Mouse (Mus musculus) hindbrain, embryonic 16.5 days (tissue): ENCODE measurements around the gene Atg7. TPM values are rescaled to one million over a fixed set of nuclear protein-coding genes. Genes with fewer than 3 reads are reported as not detected.

Source experiments
- ATAC-seq: fragments of 200-750 bp; cut with Nextera tagmentation; 2 replicates; pipeline ENCODE4 v1.8.0; 2017; ENCODE audit warnings: moderate TSS enrichment, moderate library complexity
- H3K27ac ChIP-seq: fragments of 300-500 bp; sonication (generic); 2 replicates; pipeline ENCODE4 v1.5.1; 2014; ENCODE audit warnings: low read depth, mild to moderate bottlenecking, control low read depth, low read length, moderate library complexity
- H3K27me3 ChIP-seq: fragments of 300-500 bp; sonication (generic); replicated peaks from 2 replicates; pipeline ENCODE4 v1.6.1; 2014; ENCODE audit warnings: low read length; ENCODE audit not compliant: control insufficient read depth, insufficient read depth
- H3K36me3 ChIP-seq: fragments of 300-500 bp; sonication (generic); 2 replicates; pipeline ENCODE4 v1.6.1; 2014; ENCODE audit warnings: mild to moderate bottlenecking, low read length, moderate library complexity, mixed read lengths; ENCODE audit not compliant: control insufficient read depth, insufficient read depth
- H3K4me1 ChIP-seq: fragments of 300-500 bp; sonication (generic); 2 replicates; pipeline ENCODE4 v1.6.1; 2014; ENCODE audit warnings: low read depth, low read length; ENCODE audit not compliant: control insufficient read depth, insufficient read depth
- H3K4me2 ChIP-seq: fragments of 300-500 bp; sonication (generic); 2 replicates; pipeline ENCODE4 v1.6.1; 2014; ENCODE audit warnings: mild to moderate bottlenecking, low read length, control low read depth, moderate library complexity
- H3K4me3 ChIP-seq: fragments of 300-500 bp; sonication (generic); 2 replicates; pipeline ENCODE4 v1.5.1; 2014; ENCODE audit warnings: mild to moderate bottlenecking, low read length, control low read depth, moderate library complexity
- H3K9ac ChIP-seq: fragments of 300-500 bp; sonication (generic); 2 replicates; pipeline ENCODE4 v1.6.1; 2014; ENCODE audit warnings: low read depth, mild to moderate bottlenecking, control low read depth, low read length, moderate library complexity
- H3K9me3 ChIP-seq: fragments of 300-500 bp; sonication (generic); 2 replicates; pipeline ENCODE4 v1.6.1; 2014; ENCODE audit warnings: mild to moderate bottlenecking, low read length, moderate library complexity; ENCODE audit not compliant: control insufficient read depth
- WGBS: fragments of 180-500 bp; shearing (Covaris S2); extraction: QIAGEN DNeasy Blood & Tissue Kit; methylation state at CpG from one replicate; pipeline ENCODE4 v1.1.7; 2014; 5-methylcytosine and 5-hydroxymethylcytosine counted together
- polyA plus RNA-seq: library from polyadenylated mRNA; unstranded; fragments of >200 nt; fragmentation: Nextera tagmentation; extraction: Ambion mirVana; gene quantifications from 2 replicates; pipeline ENCODE4 v1.2.1, GENCODE M21; 2015

Atg7 gene
- polyA plus RNA-seq, 1 experiment from 2014 or later = 18.0 TPM

DNA sequence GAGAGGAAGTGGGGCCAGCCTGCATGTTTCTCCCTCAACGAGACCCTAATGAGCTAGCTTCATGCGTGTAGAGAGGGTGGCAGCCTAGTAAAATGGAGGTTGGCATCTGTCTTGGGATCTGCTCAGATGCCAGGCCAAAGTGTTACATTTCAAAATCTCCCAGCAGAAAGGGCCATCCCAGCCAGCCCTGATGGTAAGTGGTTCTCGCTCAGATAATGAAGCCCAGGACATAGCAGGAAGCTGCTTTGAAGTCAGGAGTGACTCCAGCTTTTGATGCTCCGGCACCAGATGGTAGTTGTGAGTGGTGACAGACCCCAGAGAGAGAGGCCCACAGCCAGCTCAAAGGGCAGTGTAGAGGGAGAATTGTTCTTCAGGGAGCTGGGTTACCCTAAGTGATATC, 155.8 kb downstream of the Atg7 start:
- 71% methylated on average over 4 of the region's 4 CpGs for WGBS
- Histone ChIP-seq H3K4me1 (peaks cover 3% of the 10 kb centered on the region; the same call in 1 of the 2 replicates), H3K9ac (no peak overlapping the region)

GRCm38 (mm10) chr6:114800291-114800965, 157.5 kb downstream of the Atg7 start:
- 70% methylated on average over 2 of the region's 2 CpGs for WGBS

More for the DNA sequence above, 155.8 kb downstream of the Atg7 start:
- no peaks in the 10 kb centered on the region for H3K36me3 ChIP-seq
- H3K9me3 ChIP-seq = no peaks in the 10 kb centered on the region
- no peak overlapping the region for H3K4me3 ChIP-seq
- no peak for ATAC-seq
- no peak overlapping the region for H3K27ac ChIP-seq
- no peak overlapping the region for H3K4me2 ChIP-seq
- H3K27me3 ChIP-seq = no peaks in the 10 kb centered on the region

DNA sequence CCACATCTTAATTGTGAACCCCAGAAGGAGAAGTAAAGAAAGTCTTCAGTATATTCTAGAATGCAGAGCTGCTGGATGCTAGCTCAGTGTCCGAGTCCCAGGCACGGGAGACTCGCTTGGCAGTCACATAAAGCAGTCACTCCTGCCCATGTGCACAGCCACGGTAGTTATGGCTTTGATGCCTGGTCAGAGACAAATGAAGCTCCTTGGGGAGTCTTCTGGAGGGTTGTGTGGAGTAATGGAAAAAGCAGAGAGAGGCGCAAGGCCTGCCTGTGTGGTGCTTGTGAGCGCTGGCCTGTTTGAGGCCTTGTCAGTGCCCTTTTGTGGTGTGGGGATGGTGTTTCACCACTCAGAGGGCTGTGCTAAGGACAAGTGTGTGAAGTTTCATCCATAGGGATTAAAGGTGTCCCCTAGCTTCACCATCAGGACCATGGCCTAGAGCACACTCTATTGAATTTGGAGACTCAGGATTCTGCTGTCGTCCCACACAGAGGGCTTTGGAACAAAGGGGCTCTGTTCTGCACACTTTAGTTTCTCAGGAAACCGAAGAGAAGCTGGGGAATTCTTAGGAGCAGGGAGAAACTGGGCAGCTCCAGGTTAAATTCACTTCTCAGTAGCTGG, 161.1 kb downstream of the Atg7 start:
- Histone ChIP-seq H3K36me3 (no peaks in the 10 kb centered on the region), H3K9ac (no peak overlapping the region), H3K4me1 (peaks cover 3% of the 10 kb centered on the region; the same call in 1 of the 2 replicates), H3K9me3 (no peaks in the 10 kb centered on the region), H3K4me3 (no peak overlapping the region), H3K27me3 (no peaks in the 10 kb centered on the region), H3K27ac (peak overlapping the region; percentile 29), H3K4me2 (no peak overlapping the region)
- peak; percentile 75 for ATAC-seq
- WGBS = 25% methylated on average over 8 of the region's 8 CpGs

More at GRCm38 (mm10) chr6:114800291-114800965, 157.5 kb downstream of the Atg7 start:
- H3K9ac ChIP-seq = no peak overlapping the region
- no peak for ATAC-seq
- H3K27ac ChIP-seq = no peak overlapping the region
- no peak overlapping the region for H3K4me2 ChIP-seq
- no peak overlapping the region for H3K4me3 ChIP-seq
- no peaks in the 10 kb centered on the region for H3K36me3 ChIP-seq
- no peaks in the 10 kb centered on the region for H3K9me3 ChIP-seq
- no peaks in the 10 kb centered on the region for H3K27me3 ChIP-seq
- H3K4me1 ChIP-seq = peaks cover 3% of the 10 kb centered on the region; the same call in 1 of the 2 replicates

GRCm38 (mm10) chr6:114804866-114805265, 162.0 kb downstream of the Atg7 start:
- no peaks in the 10 kb centered on the region for H3K36me3 ChIP-seq
- peak overlapping the region; percentile 30 for H3K27ac ChIP-seq
- H3K4me1 ChIP-seq = peaks cover 3% of the 10 kb centered on the region; the same call in 1 of the 2 replicates
- WGBS = 59% methylated on average over 1 of the region's 1 CpGs
- H3K27me3 ChIP-seq = no peaks in the 10 kb centered on the region
- no peaks in the 10 kb centered on the region for H3K9me3 ChIP-seq
- no peak overlapping the region for H3K4me2 ChIP-seq
- no peak overlapping the region for H3K9ac ChIP-seq
- H3K4me3 ChIP-seq = no peak overlapping the region
- ATAC-seq = no peak; the same call in 1 of the 2 replicates

DNA sequence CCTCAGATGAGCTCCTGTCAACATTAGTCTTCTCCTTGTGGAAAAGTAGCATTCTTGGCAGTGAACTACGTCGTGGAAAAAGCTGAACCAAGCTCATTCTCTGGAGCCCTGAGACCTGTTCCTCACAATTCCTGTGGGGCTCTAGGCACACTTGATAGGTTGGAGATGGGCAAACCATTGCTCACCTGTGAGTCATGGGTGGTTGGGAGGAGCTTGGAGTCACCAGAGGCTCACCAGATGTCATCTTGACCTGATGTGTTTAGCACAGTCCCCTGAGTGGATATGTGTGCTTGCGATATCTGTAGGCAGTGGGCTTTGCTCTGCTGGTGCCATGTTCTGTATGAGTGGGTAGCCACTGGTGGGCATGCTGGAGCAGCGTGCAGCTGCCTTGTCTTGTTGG, 163.0 kb downstream of the Atg7 start:
- WGBS = 97% methylated on average over 4 of the region's 4 CpGs
- H3K9ac ChIP-seq = no peak overlapping the region

GRCm38 (mm10) chr6:114807474-114807873, 164.6 kb downstream of the Atg7 start:
- no peaks in the 10 kb centered on the region for H3K36me3 ChIP-seq
- peaks cover 3% of the 10 kb centered on the region; the same call in 1 of the 2 replicates for H3K4me1 ChIP-seq
- no peaks in the 10 kb centered on the region for H3K9me3 ChIP-seq
- H3K27ac ChIP-seq = no peak overlapping the region
- H3K4me3 ChIP-seq = no peak overlapping the region
- WGBS = 87% methylated on average over 3 of the region's 3 CpGs
- H3K4me2 ChIP-seq = no peak overlapping the region
- no peaks in the 10 kb centered on the region for H3K27me3 ChIP-seq
- H3K9ac ChIP-seq = no peak overlapping the region
- ATAC-seq = no peak

More for the DNA sequence above, 163.0 kb downstream of the Atg7 start:
- Histone ChIP-seq H3K36me3 (no peaks in the 10 kb centered on the region), H3K27me3 (no peaks in the 10 kb centered on the region), H3K4me3 (no peak overlapping the region), H3K4me1 (peaks cover 3% of the 10 kb centered on the region; the same call in 1 of the 2 replicates), H3K9me3 (no peaks in the 10 kb centered on the region), H3K4me2 (no peak overlapping the region), H3K27ac (no peak overlapping the region)
- no peak for ATAC-seq

GRCm38 (mm10) chr6:114808654-114809430, 165.9 kb downstream of the Atg7 start:
- Histone ChIP-seq H3K9me3 (no peaks in the 10 kb centered on the region), H3K36me3 (no peaks in the 10 kb centered on the region), H3K27ac (no peak overlapping the region), H3K27me3 (no peaks in the 10 kb centered on the region), H3K4me3 (no peak overlapping the region), H3K4me1 (no peaks in the 10 kb centered on the region), H3K4me2 (no peak overlapping the region), H3K9ac (no peak overlapping the region)
- 90% methylated on average over 3 of the region's 3 CpGs for WGBS
- no peak for ATAC-seq

GRCm38 (mm10) chr6:114809431-114809811, 166.5 kb downstream of the Atg7 start:
- Histone ChIP-seq H3K4me1 (no peaks in the 10 kb centered on the region), H3K27me3 (no peaks in the 10 kb centered on the region), H3K4me3 (no peak overlapping the region), H3K4me2 (no peak overlapping the region), H3K9ac (no peak overlapping the region), H3K27ac (no peak overlapping the region), H3K9me3 (no peaks in the 10 kb centered on the region), H3K36me3 (no peaks in the 10 kb centered on the region)
- 61% methylated on average over 1 of the region's 1 CpGs for WGBS
- no peak for ATAC-seq

DNA sequence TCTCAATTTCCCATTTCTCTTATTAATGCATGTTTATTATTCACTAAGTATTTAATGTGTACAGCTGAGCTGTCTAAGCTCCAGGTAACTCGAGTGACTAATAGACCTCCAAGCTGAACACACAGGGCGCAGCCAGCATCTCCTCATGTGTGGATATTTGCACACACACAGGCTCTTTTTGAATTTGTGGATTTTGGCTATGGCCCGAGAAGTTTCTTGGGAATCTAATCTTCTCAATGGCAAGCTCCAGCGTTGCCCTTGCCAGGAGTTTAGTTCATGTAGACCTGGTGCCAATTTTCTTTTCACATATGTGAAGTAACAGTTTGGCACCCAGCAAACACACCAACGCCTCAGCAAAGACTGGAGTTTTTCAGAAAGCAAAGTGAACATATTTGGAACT, 169.4 kb downstream of the Atg7 start:
- H3K4me2 ChIP-seq = no peak overlapping the region
- 67% methylated on average over 5 of the region's 5 CpGs for WGBS

More for the DNA sequence above, 169.4 kb downstream of the Atg7 start:
- no peak overlapping the region for H3K9ac ChIP-seq
- no peak overlapping the region for H3K4me3 ChIP-seq
- H3K4me1 ChIP-seq = no peaks in the 10 kb centered on the region
- H3K27ac ChIP-seq = no peak overlapping the region
- H3K36me3 ChIP-seq = no peaks in the 10 kb centered on the region
- H3K27me3 ChIP-seq = no peaks in the 10 kb centered on the region
- no peaks in the 10 kb centered on the region for H3K9me3 ChIP-seq
- ATAC-seq = no peak
